8 mouse cellular contexts compared by ENCODE assay signal in genomic region chr7:68374109-68374857, GRCm38 (mm10).
DNase-seq lines count a peak whose midpoint lies in the region; TF ChIP-seq lines count a peak whose summit lies in the region.

No protein-coding gene starts in this region.

- no peaks in the 10 kb centered on the region for H3K27me3 ChIP-seq in small intestine, adult 2 months (ENCODE audit: control insufficient read depth, insufficient read depth, low read length)

- H3K36me3 ChIP-seq in small intestine, adult 2 months (ENCODE audit: control insufficient read depth, insufficient read depth, low read length), result no peaks in the 10 kb centered on the region

- TF ChIP-seq CTCF in small intestine, adult 2 months (IDR thresholded peaks at IDR 0.05; ENCODE audit: extremely low read depth, insufficient read length, insufficient replicate concordance, low read depth, low read length), result peak; percentile 89; the same call in 1 of the 2 replicates

- intact Hi-C loops in left cerebral cortex, postnatal 10 days (cut with DNase I), result loop anchor here (2.0 to 10.0 kb wide), 6 partner anchors 107 to 1991 kb away; partner anchors contain the start of gene Nr2f2

- TF ChIP-seq POLR2A in small intestine, adult 2 months (IDR thresholded peaks at IDR 0.05; ENCODE audit: low read depth, low read length), result no peak

- no peaks in the 10 kb centered on the region for H3K4me1 ChIP-seq in small intestine, adult 2 months (ENCODE audit: control insufficient read depth, insufficient read depth, insufficient read length, low read length)

- DNase-seq in 3T3-L1 (ENCODE audit: low read depth, low spot score) (peak; percentile 76), R1 (ENCODE audit: low read depth, low spot score) (peak; percentile 69)
- DNase-seq in cerebellum, postnatal 10 days, result peak; percentile 86 to 90
- peak; percentile 21 to 83 for DNase-seq in frontal cortex, adult 2 months (ENCODE audit: extremely low spot score in 1 of 2, low spot score in 1 of 2)
- DNase-seq in hindlimb bud, embryonic 11.5 days (ENCODE audit: extremely low spot score, low read depth, low spot score), result peak; percentile 77
- DNase-seq in left cerebral cortex, postnatal 10 days (ENCODE audit: extremely low spot score in 1 of 2, low spot score in 2 of 2), result peak; percentile 57 to 72
- DNase-seq in mesoderm, embryonic 11.5 days (ENCODE audit: low read depth, low spot score), result peak; percentile 88

- H3K4me3 ChIP-seq in small intestine, adult 2 months (ENCODE audit: low read depth, low read length), result no peak overlapping the region

- WGBS in small intestine, adult 2 months, result 16% methylated on average over 16 of the region's 16 CpGs

- H3K27ac ChIP-seq in small intestine, adult 2 months (ENCODE audit: insufficient read depth, low read depth, low read length), result no peak overlapping the region
